Mouse (Mus musculus) adrenal gland (tissue): ENCODE measurements at regions not wholly inside any gene's neighbourhood (a gene's known extent, or its start where the extent isn't known, plus 50 kb on each side); places are given as distances from the start of the nearest gene placed in this dataset.

Experiments
- intact Hi-C: fragments of 180-260 bp; cut with DNase I; formaldehyde crosslinking; loops from one replicate; pipeline ENCODE4 v1.15.1; 2025

GRCm38 (mm10) chr9:47129101-47129500 lies 130.6 kb downstream of the Gm4791 start:
- intact Hi-C loops: loop anchor here (10.0 kb wide), 1 partner anchor 576 kb away; no protein-coding TSS in a partner anchor

- intact Hi-C loops: no loop called here
Observed at GRCm38 (mm10) chr9:47133454-47133853, 134.9 kb downstream of the Gm4791 start.

GRCm38 (mm10) chr9:47133873-47134272 lies 135.3 kb downstream of the Gm4791 start:
- intact Hi-C loops: no loop called here

GRCm38 (mm10) chr9:47134479-47134878 lies 135.9 kb downstream of the Gm4791 start:
- intact Hi-C loops: no loop called here

GRCm38 (mm10) chr9:47136641-47137040 lies 138.1 kb downstream of the Gm4791 start:
- intact Hi-C loops: no loop called here

GRCm38 (mm10) chr9:47153471-47153870 lies 154.9 kb downstream of the Gm4791 start:
- intact Hi-C loops: no loop called here

GRCm38 (mm10) chr9:47165480-47166131 lies 167.1 kb downstream of the Gm4791 start:
- intact Hi-C loops: no loop called here

GRCm38 (mm10) chr9:47167681-47168240 lies 169.2 kb downstream of the Gm4791 start:
- intact Hi-C loops: no loop called here

- intact Hi-C loops: no loop called here
Observed at GRCm38 (mm10) chr9:47176044-47176443, 177.5 kb downstream of the Gm4791 start.

GRCm38 (mm10) chr9:47218101-47218500 lies 219.6 kb downstream of the Gm4791 start:
- intact Hi-C loops: no loop called here

- intact Hi-C loops: no loop called here
Observed at GRCm38 (mm10) chr9:47223536-47223935, 225.0 kb downstream of the Gm4791 start.

- intact Hi-C loops: no loop called here
Observed at GRCm38 (mm10) chr9:47224249-47224648, 225.7 kb downstream of the Gm4791 start.

- intact Hi-C loops: no loop called here
Observed at GRCm38 (mm10) chr9:47226476-47227271, 228.1 kb downstream of the Gm4791 start.

- intact Hi-C loops: no loop called here
Observed at GRCm38 (mm10) chr9:47227298-47227697, 228.8 kb downstream of the Gm4791 start.

- intact Hi-C loops: no loop called here
Observed at GRCm38 (mm10) chr9:47228736-47229135, 230.2 kb downstream of the Gm4791 start.

GRCm38 (mm10) chr9:47229296-47229695 lies 230.8 kb downstream of the Gm4791 start:
- intact Hi-C loops: no loop called here

- intact Hi-C loops: no loop called here
Observed at GRCm38 (mm10) chr9:47240950-47241349, 242.4 kb downstream of the Gm4791 start.

- intact Hi-C loops: no loop called here
Observed at GRCm38 (mm10) chr9:47242051-47242450, 243.5 kb downstream of the Gm4791 start.

- intact Hi-C loops: no loop called here
Observed at GRCm38 (mm10) chr9:47242526-47242925, 244.0 kb downstream of the Gm4791 start.

- intact Hi-C loops: no loop called here
Observed at GRCm38 (mm10) chr9:47249029-47249428, 250.5 kb downstream of the Gm4791 start.

- intact Hi-C loops: no loop called here
Observed at GRCm38 (mm10) chr9:47251160-47251559, 252.6 kb downstream of the Gm4791 start.
